Mouse (Mus musculus): ENCODE measurements around the gene Cdk19.

- TF ChIP-seq CTCF (IDR thresholded peaks at IDR 0.05; ENCODE audit: borderline replicate concordance, control insufficient read depth, extremely low read depth, insufficient read depth, low read length, poor library complexity), result no peak
- no peak for TF ChIP-seq POLR2A (IDR thresholded peaks at IDR 0.05; ENCODE audit: control insufficient read depth, extremely low read depth, insufficient read depth, low read length, poor library complexity)
Measured at GRCm38 (mm10) chr10:40431957-40432356, 92.6 kb downstream of the Cdk19 start.

Measured in thymus, adult 2 months (tissue).